Mouse (Mus musculus) liver, embryonic 13.5 days (tissue): ENCODE data around the gene Mettl11b. TPM values are rescaled to one million over a fixed set of nuclear protein-coding genes. Genes with fewer than 3 reads are reported as not detected.

Experiments
- polyA plus RNA-seq: library from polyadenylated mRNA; unstranded; fragments of >200 nt; fragmentation: Nextera tagmentation; extraction: Ambion mirVana; gene quantifications from 2 replicates; pipeline ENCODE4 v1.2.1, GENCODE M21; 2015

Mettl11b gene
- polyA plus RNA-seq, 1 experiment from 2014 or later = not detected

Other genes starting within 250 kb of the Mettl11b start
- 3.3 and 3.9 TPM in 2 replicates for gene Kifap3, start 54.4 kb upstream of the Mettl11b start, polyA plus RNA-seq
- gene Scyl3, start 203.9 kb upstream of the Mettl11b start, polyA plus RNA-seq = 11.2 and 13.4 TPM in 2 replicates